Mouse (Mus musculus) small intestine, adult 10 weeks (tissue): ENCODE data around the gene Peak1. TPM values are rescaled to one million over a fixed set of nuclear protein-coding genes. Genes with fewer than 3 reads are reported as not detected.

Experiments used
- polyA plus RNA-seq: library from polyadenylated mRNA; stranded (reverse); fragments of 350-450 nt; fragmentation: Illumina TruSeq; extraction: RNeasy Lipid Tissue Mini Kit (QIAGEN cat#74804); gene quantifications from one replicate; pipeline ENCODE4 v1.2.3, GENCODE M21; 2014; ENCODE audit warnings: low replicate concordance

Gene Peak1
- 30.0 TPM for polyA plus RNA-seq

DNA sequence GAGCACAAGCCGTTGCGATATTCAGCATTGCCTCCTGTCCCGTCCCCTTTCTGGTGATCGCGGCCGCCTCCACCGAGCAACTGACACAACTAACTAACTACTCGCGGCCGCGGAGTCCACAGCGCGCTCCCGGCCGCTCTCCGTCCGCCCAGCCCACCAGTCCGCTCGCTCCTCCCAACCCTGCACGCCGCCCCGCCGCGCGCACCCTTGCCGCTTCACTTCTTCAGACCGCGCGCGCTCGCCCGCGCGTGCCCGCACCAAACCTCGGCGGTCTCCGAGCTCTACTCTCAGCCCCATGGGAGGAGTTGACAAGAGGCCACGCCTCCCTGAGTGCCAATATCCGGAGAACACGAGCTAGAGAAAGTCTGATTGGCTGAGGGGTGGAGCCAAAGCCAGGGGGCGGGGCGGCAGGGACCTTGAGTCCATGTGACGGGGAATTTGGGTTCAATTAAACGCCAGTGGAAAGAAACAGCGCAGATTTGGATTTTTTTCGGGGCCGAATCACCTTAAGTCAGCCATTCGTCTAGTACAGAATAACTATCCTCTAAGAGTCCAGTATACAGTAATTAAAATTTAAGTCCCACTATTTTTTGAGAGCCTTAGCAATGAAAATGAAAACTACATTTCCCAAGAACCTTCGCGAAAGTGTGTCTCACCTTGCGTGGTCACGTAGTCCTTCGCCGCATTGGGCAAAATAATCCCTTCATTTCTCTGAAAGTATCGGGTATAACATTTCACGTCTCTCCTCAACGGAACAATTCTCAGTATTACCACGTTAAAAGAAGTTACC, at the start of gene Peak1, which contains the start of gene Hmg20a:
Peak1 (minus strand) TSS at position 120 of the 790 bp plus-strand sequence.
Hmg20a (plus strand) TSS at position 662 of the 790 bp plus-strand sequence.

DNA sequence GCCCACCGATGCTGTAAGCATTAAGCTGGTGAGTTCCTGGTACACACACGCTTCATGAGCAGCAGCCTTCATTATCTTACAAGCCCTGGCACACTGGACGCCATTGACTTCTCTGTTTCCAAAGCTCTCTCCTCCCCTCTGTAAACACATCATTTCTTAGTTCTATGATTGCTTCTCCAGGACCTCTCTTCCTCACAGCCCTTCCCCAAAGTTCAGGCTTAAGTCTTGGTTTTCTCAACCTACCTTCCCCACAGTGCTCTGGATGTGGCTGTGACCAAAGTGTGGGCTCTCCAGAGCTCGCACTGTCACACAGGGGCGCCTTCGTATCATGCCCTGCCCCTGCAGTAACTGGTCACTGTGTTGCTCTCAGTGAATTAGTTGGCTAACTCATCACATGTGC, 252.5 kb downstream of the Peak1 start, which contains the start of gene Tspan3:
Tspan3 (minus strand) TSS at position 101 of the 400 bp plus-strand sequence.

Other genes with a start within 250 kb of the Peak1 start
- 12.9 TPM for gene Hmg20a, start 542 bp upstream of the Peak1 start, polyA plus RNA-seq